Mouse (Mus musculus) erythroblast, embryonic 14.5 days (primary cell): ENCODE results near the gene Prss44.

ENCODE experiments used
- GATA1 ChIP-seq: IDR thresholded peaks from 2 replicates; pipeline ENCODE4 v1.6.1; 2012; ENCODE audit warnings: low read length, inconsistent platforms, mixed read lengths
- TAL1 ChIP-seq: IDR thresholded peaks from 3 replicates; pipeline ENCODE4 v1.6.1; 2012; ENCODE audit warnings: low read length, inconsistent platforms, mixed read lengths

GRCm38 (mm10) chr9:110788169-110788568 lies 25.6 kb upstream of the Prss44 start:
- TF ChIP-seq TAL1 (no peak), GATA1 (no peak)
